Mouse (Mus musculus) adrenal gland, postnatal 0 days (tissue): ENCODE measurements around the gene Pwwp2a. TPM values are rescaled to one million over a fixed set of nuclear protein-coding genes. Genes with fewer than 3 reads are reported as not detected.

Source experiments
- polyA plus RNA-seq: library from polyadenylated mRNA; unstranded; fragments of >200 nt; fragmentation: Nextera tagmentation; extraction: Ambion mirVana; gene quantifications from 2 replicates; pipeline ENCODE4 v1.2.1, GENCODE M21; 2015

The Pwwp2a gene
- polyA plus RNA-seq, result 13.7 and 16.8 TPM in 2 replicates

DNA sequence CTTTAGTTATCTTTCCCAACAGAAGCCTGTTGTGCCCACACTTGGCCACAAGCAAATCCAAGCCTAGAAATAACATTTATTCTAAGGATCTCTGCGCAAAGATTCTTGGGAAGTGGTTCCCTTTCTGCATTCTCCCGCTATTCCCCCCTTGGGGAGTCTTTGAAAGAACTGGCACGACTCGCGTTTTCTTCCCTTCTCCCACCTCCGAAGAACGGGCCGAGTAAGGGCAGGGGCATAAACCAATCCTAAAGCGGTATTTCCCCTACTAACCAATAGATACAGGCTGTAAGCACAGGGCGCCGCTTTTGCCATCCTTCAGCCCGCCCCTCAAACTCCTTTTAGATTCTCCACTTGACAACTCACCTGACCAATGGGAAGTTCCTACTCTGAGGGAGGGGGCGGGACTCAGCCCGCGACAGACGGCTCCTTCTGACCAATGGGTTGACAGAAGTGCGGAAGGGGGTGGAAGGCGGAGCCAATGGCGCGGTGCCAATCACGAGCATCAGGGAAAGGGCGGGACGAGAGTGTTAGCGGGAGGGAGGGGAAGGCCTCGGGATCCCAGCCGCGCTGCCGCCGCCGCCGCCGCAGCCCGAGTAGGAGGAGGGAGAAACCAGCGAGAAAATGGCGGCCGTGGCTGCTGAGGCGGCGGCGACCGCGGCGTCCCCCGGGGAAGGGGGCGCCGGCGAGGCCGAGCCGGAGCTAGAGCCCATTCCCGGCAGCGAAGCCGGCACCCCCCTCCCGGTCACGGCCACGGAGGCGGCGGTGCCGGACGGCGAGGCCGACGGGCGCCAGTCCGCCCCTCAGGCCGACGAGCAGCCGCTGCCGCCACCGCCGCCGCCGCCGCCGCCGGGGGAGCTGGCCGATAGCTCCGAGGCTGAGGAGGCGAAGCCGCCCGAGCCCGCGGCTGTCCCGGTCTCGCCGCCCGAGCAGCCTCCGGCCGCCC lies at the start of gene Pwwp2a:
Gene Pwwp2a, plus strand, starts transcription at position 527 of the 943 bp plus-strand sequence.

DNA sequence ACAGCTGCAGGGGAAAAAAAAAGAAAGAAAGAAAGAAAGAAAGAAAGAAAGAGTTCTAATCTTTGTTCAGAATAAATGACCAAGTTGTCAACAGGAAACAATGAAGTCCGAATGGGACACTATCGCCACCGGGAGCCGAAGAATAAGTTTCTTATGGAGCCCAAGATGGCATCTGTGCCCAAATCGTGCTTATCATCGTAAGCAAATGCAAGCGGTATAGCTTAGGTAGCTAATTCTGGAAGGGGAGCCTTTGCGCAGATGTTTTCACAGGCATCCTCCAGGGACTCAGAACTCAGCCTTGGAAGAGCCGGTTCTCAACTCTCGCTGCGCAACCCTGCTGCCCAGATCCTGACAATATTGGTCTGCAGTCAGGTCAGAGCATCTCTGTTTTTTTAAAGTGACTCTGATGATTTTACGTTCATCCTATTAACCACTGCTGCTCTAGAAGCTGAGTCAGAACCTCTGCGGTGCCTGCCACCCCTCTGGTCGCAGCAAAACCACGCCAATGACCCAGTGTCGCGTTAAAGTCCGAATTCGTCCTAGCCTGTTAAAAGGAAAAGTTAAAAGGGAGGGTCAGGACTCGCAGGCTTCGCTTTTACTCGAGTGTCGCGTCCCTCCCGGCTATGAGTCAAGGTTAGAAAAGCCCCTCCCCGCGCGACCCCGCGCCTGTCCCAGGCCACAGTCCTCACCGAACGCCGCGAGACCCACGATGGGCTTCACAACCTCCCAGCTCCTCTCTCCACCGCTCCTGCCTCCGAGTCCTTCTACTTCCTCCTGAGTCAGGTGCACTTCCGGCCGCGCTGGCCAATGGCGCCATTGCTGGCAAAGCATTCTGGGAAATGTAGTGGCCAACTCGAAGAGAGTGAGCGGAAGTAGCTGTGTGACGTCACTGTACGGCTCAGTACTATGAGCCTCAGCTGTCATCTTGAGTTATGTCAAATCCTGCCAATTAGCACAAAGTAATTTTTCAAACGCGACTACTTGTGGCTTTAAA lies 65.7 kb downstream of the Pwwp2a start, which contains the start of gene Ttc1:
Gene Ttc1, minus strand, starts transcription at position 776 of the 994 bp plus-strand sequence.

Other genes starting within 250 kb of the Pwwp2a start
- gene Slu7, start 248.3 kb upstream of the Pwwp2a start, polyA plus RNA-seq, result 45.2 and 62.5 TPM in 2 replicates
- gene C1qtnf2, start 207.7 kb upstream of the Pwwp2a start, polyA plus RNA-seq, result 39.4 and 81.6 TPM in 2 replicates
- 6.0 and 6.5 TPM in 2 replicates for gene Ccnjl, start 153.2 kb upstream of the Pwwp2a start, polyA plus RNA-seq
- gene 4933415A04Rik, start 95.0 kb upstream of the Pwwp2a start, polyA plus RNA-seq, result 1.5 and 2.1 TPM in 2 replicates
- gene Fabp6, start 80.5 kb upstream of the Pwwp2a start, polyA plus RNA-seq, result 1.8 TPM in 1 of 2 replicates, not detected in the other
- 79.5 and 89.2 TPM in 2 replicates for gene Ttc1, start 66.0 kb downstream of the Pwwp2a start, polyA plus RNA-seq
- 1.8 and 5.2 TPM in 2 replicates for gene Adra1b, start 219.2 kb downstream of the Pwwp2a start, polyA plus RNA-seq